Mouse (Mus musculus): Measurements from ENCODE around the gene Rpl3l. TPM values are rescaled to one million over a fixed set of nuclear protein-coding genes. Genes with fewer than 3 reads are reported as not detected.

The Rpl3l gene
- total RNA-seq, 2 experiments from 2014 or later = 5.9 to 6.9 TPM

Other genes with a start within 250 kb of the Rpl3l start
- 10 to 100 TPM; 28.0 to 30.0 TPM for gene Mlst8, start 248.7 kb upstream of the Rpl3l start, total RNA-seq (2021)
- gene Caskin1, start 239.2 kb upstream of the Rpl3l start, total RNA-seq (2021) = 10 to 100 TPM; 62.4 to 65.2 TPM
- 100 to 1,000 TPM; 137 to 149 TPM for gene Traf7, start 199.9 kb upstream of the Rpl3l start, total RNA-seq (2021)
- gene Rab26, start 193.6 kb upstream of the Rpl3l start, total RNA-seq (2021) = 1 to 10 TPM; 1.1 to 1.9 TPM
- gene Pkd1, start 178.0 kb upstream of the Rpl3l start, total RNA-seq (2021) = 10 to 100 TPM; 67.8 to 70.9 TPM
- 100 to 1,000 TPM; 110 to 119 TPM for gene Tsc2, start 95.2 kb upstream of the Rpl3l start, total RNA-seq (2021)
- 10 to 100 TPM; 13.3 to 13.8 TPM for gene Nthl1, start 95.1 kb upstream of the Rpl3l start, total RNA-seq (2021)
- 10 to 100 TPM; 62.2 to 64.2 TPM for gene Slc9a3r2, start 77.5 kb upstream of the Rpl3l start, total RNA-seq (2021)
- not detected for gene Npw, start 69.4 kb upstream of the Rpl3l start, total RNA-seq (2021)
- gene Zfp598, start 58.1 kb upstream of the Rpl3l start, total RNA-seq (2021) = 10 to 100 TPM; 47.5 to 48.9 TPM
- 1 to 10 TPM; 6.1 to 9.4 TPM for gene Syngr3, start 37.9 kb upstream of the Rpl3l start, total RNA-seq (2021)
- gene Gfer, start 31.7 kb upstream of the Rpl3l start, total RNA-seq (2021) = 10 to 100 TPM; 28.4 to 28.8 TPM
- 1 to 10 TPM; 6.2 to 8.5 TPM for gene Noxo1, start 31.6 kb upstream of the Rpl3l start, total RNA-seq (2021)
- 10 to 100 TPM; 37.8 to 40.9 TPM for gene Tbl3, start 20.2 kb upstream of the Rpl3l start, total RNA-seq (2021)
- not detected for gene Rnf151, start 9.8 kb upstream of the Rpl3l start, total RNA-seq (2021)
- 100 to 1,000 TPM; 867 to 881 TPM for gene Rps2, start 9.7 kb upstream of the Rpl3l start, total RNA-seq (2021)
- gene Ndufb10, start 3.3 kb upstream of the Rpl3l start, total RNA-seq (2021) = 100 to 1,000 TPM; 210 to 213 TPM
- 10 to 100 TPM; 62.0 to 74.6 TPM for gene Msrb1, start 8.8 kb downstream of the Rpl3l start, total RNA-seq (2021)
- 1 to 10 TPM; 3.2 to 4.2 TPM for gene Hs3st6, start 25.2 kb downstream of the Rpl3l start, total RNA-seq (2021)
- 1 to 10 TPM in 1 of 2 experiments, under 1 TPM in 1; 0.64 to 1.3 TPM for gene Meiob, start 76.5 kb downstream of the Rpl3l start, total RNA-seq (2021)
- 10 to 100 TPM; 67.0 to 77.5 TPM for gene Hagh, start 112.3 kb downstream of the Rpl3l start, total RNA-seq (2021)
- 10 to 100 TPM; 28.9 to 30.5 TPM for gene Fahd1, start 122.5 kb downstream of the Rpl3l start, total RNA-seq (2021)
- 1 to 10 TPM; 2.0 to 7.4 TPM for gene Igfals, start 138.2 kb downstream of the Rpl3l start, total RNA-seq (2021)
- gene Nubp2, start 158.5 kb downstream of the Rpl3l start, total RNA-seq (2021) = 10 to 100 TPM; 51.9 to 55.3 TPM
- gene Spsb3, start 158.8 kb downstream of the Rpl3l start, total RNA-seq (2021) = 10 to 100 TPM; 35.5 to 37.8 TPM
- gene Eme2, start 167.3 kb downstream of the Rpl3l start, total RNA-seq (2021) = 10 to 100 TPM; 63.5 to 66.9 TPM
- gene Mrps34, start 167.3 kb downstream of the Rpl3l start, total RNA-seq (2021) = 100 to 1,000 TPM; 135 to 137 TPM
- gene Nme3, start 168.7 kb downstream of the Rpl3l start, total RNA-seq (2021) = 10 to 100 TPM; 73.7 to 76.7 TPM
- 100 to 1,000 TPM; 150 to 153 TPM for gene Mapk8ip3, start 209.2 kb downstream of the Rpl3l start, total RNA-seq (2021)
- gene Jpt2, start 232.9 kb downstream of the Rpl3l start, total RNA-seq (2021) = 10 to 100 TPM; 58.7 to 65.9 TPM